Mouse (Mus musculus) ES-E14 (cell line): Measurements from ENCODE around the gene Dtx3l.

Experiments used
- MAFK ChIP-seq: IDR thresholded peaks from 2 replicates; pipeline ENCODE4 v1.6.1; 2014; ENCODE audit warnings: mild to moderate bottlenecking, low read depth, low read length, inconsistent platforms; ENCODE audit not compliant: insufficient read depth
- ZNF384 ChIP-seq: IDR thresholded peaks from 2 replicates; pipeline ENCODE4 v1.6.1; 2012; ENCODE audit warnings: low read depth, low read length, inconsistent platforms

DNA sequence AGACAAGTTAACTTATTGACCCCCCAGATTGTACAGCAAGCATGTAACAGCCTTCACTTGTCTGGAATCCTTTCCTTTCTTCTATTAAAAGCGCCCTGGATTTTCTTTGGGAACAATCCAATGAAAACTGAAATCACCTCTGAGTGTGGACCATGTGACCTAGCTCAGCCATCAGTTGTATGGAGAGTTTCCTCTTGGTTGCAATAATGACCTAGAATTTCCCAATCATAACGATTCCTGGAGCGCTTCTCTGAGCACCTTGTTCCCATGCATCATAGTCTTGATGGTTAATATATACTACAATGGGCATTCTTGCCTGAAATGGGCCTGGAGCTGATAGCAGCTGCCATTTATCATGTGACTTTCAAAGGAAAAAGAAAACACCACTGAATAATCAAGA is 38.4 kb downstream of the Dtx3l start:
- TF ChIP-seq ZNF384, result no peak
- no peak for TF ChIP-seq MAFK
